In genomic region chr15:3672586-3672985, GRCm38 (mm10) we compare ENCODE assay signal across 24 mouse cellular contexts.
DNase-seq lines count a peak whose midpoint lies in the region; TF ChIP-seq lines count a peak whose summit lies in the region.
"Had no signal": no experiment of that assay in that cellular context is flagged by ENCODE, and none has a peak within 500 bp of the region (broad histone marks: within the 10 kb centered on the region; RNA-seq: fewer than 3 reads in every experiment).

No protein-coding gene starts in this region.

- H3K27ac ChIP-seq in heart, embryonic 10.5 days: no peak overlapping the region
- H3K27ac ChIP-seq in kidney, adult 2 months (ENCODE audit: insufficient read depth, low read depth, low read length): no peak overlapping the region
- H3K27ac ChIP-seq: embryonic facial prominence, embryonic 12.5 days; embryonic facial prominence, embryonic 15.5 days; heart, adult 2 months; heart, embryonic 15.5 days; hindbrain, embryonic 10.5 days; hindbrain, embryonic 13.5 days; intestine, embryonic 15.5 days had no signal

- TF ChIP-seq CTCF in kidney, adult 2 months (conservative IDR thresholded peaks at IDR 0.05; ENCODE audit: insufficient read depth, insufficient read length, low read depth, low read length): no peak

- WGBS in heart, embryonic 10.5 days: 91% methylated on average over 2 of the region's 2 CpGs
- 77% methylated on average over 2 of the region's 2 CpGs for WGBS in kidney, adult 2 months

- DNase-seq in gastrocnemius, adult 18-20 months (ENCODE audit: low spot score): peak; percentile 1
- DNase-seq in gastrocnemius, postnatal 14 days: no peak
- peak; percentile 1 to 6 for DNase-seq in heart, adult 9 months (ENCODE audit: low spot score in 2 of 2)
- DNase-seq in heart, embryonic 10.5 days (ENCODE audit: low spot score): no peak
- DNase-seq in NIH3T3 (ENCODE audit: low read depth): peak; percentile 50
- no peak for DNase-seq in kidney, adult 2 months
- DNase-seq in kidney, postnatal 14 days: no peak
- DNase-seq: adrenal gland, postnatal 10 days; adrenal gland, postnatal 36 days; B cell, adult 2 months; cerebellum, adult 11 months; cerebellum, adult 2 months; cerebellum, adult 9-11 months; cerebellum, postnatal 25 days; forebrain, postnatal 0 days; kidney, adult 11 months had no signal

- intact Hi-C loops in gastrocnemius, postnatal 14 days (cut with DNase I; ENCODE audit: low total_unique reads): no loop called here

- no peaks in the 10 kb centered on the region for H3K27me3 ChIP-seq in heart, embryonic 10.5 days (ENCODE audit: insufficient read depth, poor library complexity, severe bottlenecking)
- no peaks in the 10 kb centered on the region for H3K27me3 ChIP-seq in kidney, adult 2 months (replicated peaks; ENCODE audit: control insufficient read depth, insufficient read depth, low read length)
- H3K27me3 ChIP-seq: embryonic facial prominence, embryonic 12.5 days; embryonic facial prominence, embryonic 15.5 days; heart, embryonic 12.5 days; heart, embryonic 15.5 days; hindbrain, embryonic 13.5 days; intestine, embryonic 15.5 days had no signal

- H3K9me3 ChIP-seq in heart, embryonic 10.5 days: no peaks in the 10 kb centered on the region
- H3K9me3 ChIP-seq: embryonic facial prominence, embryonic 12.5 days; embryonic facial prominence, embryonic 15.5 days; heart, embryonic 12.5 days; heart, embryonic 15.5 days; hindbrain, embryonic 10.5 days; hindbrain, embryonic 13.5 days; intestine, embryonic 15.5 days had no signal

- no peaks in the 10 kb centered on the region for H3K36me3 ChIP-seq in heart, embryonic 10.5 days
- H3K36me3 ChIP-seq in kidney, adult 2 months (ENCODE audit: control insufficient read depth, insufficient read depth, low read length): no peaks in the 10 kb centered on the region
- H3K36me3 ChIP-seq: embryonic facial prominence, embryonic 12.5 days; embryonic facial prominence, embryonic 15.5 days; heart, embryonic 12.5 days; heart, embryonic 15.5 days; hindbrain, embryonic 10.5 days; hindbrain, embryonic 13.5 days; intestine, embryonic 15.5 days had no signal

- H3K4me3 ChIP-seq in heart, embryonic 10.5 days: no peak overlapping the region
- H3K4me3 ChIP-seq in kidney, adult 2 months (ENCODE audit: insufficient read depth, low read depth, low read length): no peak overlapping the region
- H3K4me3 ChIP-seq: embryonic facial prominence, embryonic 12.5 days; embryonic facial prominence, embryonic 15.5 days; heart, adult 2 months; heart, embryonic 12.5 days; heart, embryonic 15.5 days; hindbrain, embryonic 10.5 days; hindbrain, embryonic 13.5 days; intestine, embryonic 15.5 days had no signal

- H3K4me1 ChIP-seq in heart, embryonic 10.5 days: no peaks in the 10 kb centered on the region
- no peaks in the 10 kb centered on the region; the same call in 1 of the 2 replicates for H3K4me1 ChIP-seq in kidney, adult 2 months (ENCODE audit: control insufficient read depth, insufficient read depth, low read length)
- H3K4me1 ChIP-seq: embryonic facial prominence, embryonic 12.5 days; embryonic facial prominence, embryonic 15.5 days; heart, embryonic 12.5 days; heart, embryonic 15.5 days; hindbrain, embryonic 10.5 days; hindbrain, embryonic 13.5 days; intestine, embryonic 15.5 days had no signal

- no peak for TF ChIP-seq POLR2A in kidney, adult 2 months (IDR thresholded peaks at IDR 0.05; ENCODE audit: low read depth, low read length)

Comparison
In these comparisons a context has a peak if more than half of its experiments do, and no peak if none do; other contexts are left out.
1. DNase-seq: peak in gastrocnemius, adult 18-20 months (single experiment), heart, adult 9 months (2 of 2) and NIH3T3 (single experiment); none in gastrocnemius, postnatal 14 days (single experiment), heart, embryonic 10.5 days (single experiment), kidney, adult 2 months (single experiment) and kidney, postnatal 14 days (single experiment).